Mouse (Mus musculus): ENCODE results near the gene Prtn3.

- no peak for TF ChIP-seq CHD2 (IDR thresholded peaks at IDR 0.05; ENCODE audit: low read depth, low read length)
- no peak for TF ChIP-seq HCFC1 (IDR thresholded peaks at IDR 0.05; ENCODE audit: borderline replicate concordance, insufficient read depth, low read length)
- no peak for TF ChIP-seq MAFK (IDR thresholded peaks at IDR 0.05; ENCODE audit: insufficient read depth, low read depth, low read length)
- no peak for TF ChIP-seq ZNF384 (IDR thresholded peaks at IDR 0.05; ENCODE audit: low read depth, low read length)
- TF ChIP-seq ZC3H11A (IDR thresholded peaks at IDR 0.05; ENCODE audit: borderline replicate concordance, low read depth, low read length) = no peak
Observed at GRCm38 (mm10) chr10:79928030-79928694, 53.9 kb downstream of the Prtn3 start.

Measured in ES-E14 (cell line).